Mouse (Mus musculus) megakaryocyte, embryonic 14.5 days (primary cell): ENCODE data around the gene Engase. TPM values are rescaled to one million over a fixed set of nuclear protein-coding genes. Genes with fewer than 3 reads are reported as not detected.

Source experiments
- H3K27me3 ChIP-seq: replicated peaks from 2 replicates; pipeline ENCODE3; 2012; ENCODE audit warnings: inconsistent platforms
- H3K36me3 ChIP-seq: replicated peaks from 2 replicates; pipeline ENCODE3; 2012; ENCODE audit warnings: low read length, inconsistent platforms, mixed read lengths
- H3K4me1 ChIP-seq: 2 replicates; pipeline ENCODE4 v1.6.1; 2012; ENCODE audit warnings: inconsistent platforms
- H3K4me3 ChIP-seq: replicated peaks from 2 replicates; pipeline ENCODE3; 2012; ENCODE audit warnings: moderate library complexity, mild to moderate bottlenecking, inconsistent platforms
- H3K9me3 ChIP-seq: 2 replicates; pipeline ENCODE4 v1.6.1; 2012; ENCODE audit warnings: inconsistent platforms
- FLI1 ChIP-seq: IDR thresholded peaks from 2 replicates; pipeline ENCODE4 v1.6.1; 2012; ENCODE audit warnings: low read length, inconsistent platforms, mixed read lengths
- GATA1 ChIP-seq: IDR thresholded peaks from 3 replicates; pipeline ENCODE4 v1.6.1; 2012; ENCODE audit warnings: mixed read lengths, low read length, inconsistent platforms, borderline replicate concordance
- polyA plus RNA-seq: library from polyadenylated mRNA; stranded (reverse); fragments of >175 nt; gene quantifications from 2 replicates; pipeline ENCODE4 v1.2.3, GENCODE M21; 2012; ENCODE audit warnings: low replicate concordance; ENCODE audit not compliant: insufficient read depth

Gene Engase
- polyA plus RNA-seq, 1 experiment = 72.2 TPM

DNA sequence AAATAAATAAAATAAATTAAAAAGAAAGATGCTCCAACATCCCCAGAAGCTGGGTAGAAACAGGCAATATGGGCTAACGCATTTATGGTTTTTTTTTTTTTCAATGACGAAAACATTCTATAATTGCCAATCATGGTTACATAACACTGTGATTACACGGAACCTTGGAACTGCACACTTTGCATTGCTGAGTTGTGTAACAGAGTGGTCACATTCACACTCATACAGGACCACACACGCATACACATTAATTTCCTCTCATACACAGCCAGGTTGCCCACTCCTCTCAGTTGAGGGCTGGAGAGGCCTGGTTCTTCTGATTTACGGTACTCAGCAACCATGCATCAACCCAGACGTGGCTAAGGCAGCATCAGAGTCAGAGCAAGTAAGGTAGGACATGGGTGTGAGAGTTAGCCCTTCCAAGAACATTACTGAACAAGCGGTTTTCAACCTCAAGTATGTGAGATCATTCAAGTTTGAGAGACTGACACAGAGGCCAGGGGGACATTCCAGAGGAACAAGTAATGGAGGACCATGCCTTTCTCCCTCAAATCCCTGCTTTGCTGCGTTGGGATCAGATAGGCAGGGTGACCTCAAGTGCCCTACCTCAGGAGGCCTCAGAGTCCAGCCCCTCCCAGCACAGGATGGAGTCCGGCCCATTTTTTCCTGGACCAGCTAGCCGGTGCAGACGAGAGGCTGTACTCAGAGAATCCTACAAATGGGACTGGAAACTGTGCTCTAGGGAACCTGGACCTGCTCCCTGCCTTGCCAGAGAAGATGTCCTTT is 22.6 kb upstream of the Engase start:
- H3K4me3 ChIP-seq = no peak overlapping the region
- peaks cover 12% of the 10 kb centered on the region for H3K27me3 ChIP-seq
- no peaks in the 10 kb centered on the region for H3K36me3 ChIP-seq
- TF ChIP-seq FLI1 (no peak), GATA1 (no peak)
- 0 out of 2 replicates have a peak, but pooled peaks cover 4% of the 10 kb centered on the region for H3K9me3 ChIP-seq
- peaks cover 67% of the 10 kb centered on the region for H3K4me1 ChIP-seq

DNA sequence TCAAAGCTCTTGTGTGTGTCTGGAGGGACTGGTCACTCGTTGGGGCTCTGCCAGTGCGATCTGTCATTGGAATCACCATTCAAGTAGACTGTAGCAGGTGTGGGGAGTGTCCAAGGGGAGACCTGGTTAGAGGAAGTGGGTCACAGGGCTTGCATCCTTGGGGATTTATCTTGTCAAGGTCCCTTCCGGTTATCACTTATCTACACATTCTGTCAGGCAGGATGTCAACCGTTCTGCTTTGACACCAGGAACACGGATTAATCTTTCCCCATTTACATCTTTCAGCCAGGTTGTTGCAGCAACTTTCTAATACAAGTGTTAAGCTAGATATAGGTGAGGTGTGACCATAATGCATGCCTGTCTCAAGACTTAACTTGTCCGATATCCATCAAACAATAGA is 20.8 kb upstream of the Engase start:
- TF ChIP-seq FLI1 (no peak), GATA1 (no peak)
- H3K4me3 ChIP-seq = no peak overlapping the region
- H3K36me3 ChIP-seq = no peaks in the 10 kb centered on the region
- peaks cover 9% of the 10 kb centered on the region; the same call in 1 of the 2 replicates for H3K9me3 ChIP-seq
- peaks cover 9% of the 10 kb centered on the region for H3K27me3 ChIP-seq
- peaks cover 60% of the 10 kb centered on the region for H3K4me1 ChIP-seq

DNA sequence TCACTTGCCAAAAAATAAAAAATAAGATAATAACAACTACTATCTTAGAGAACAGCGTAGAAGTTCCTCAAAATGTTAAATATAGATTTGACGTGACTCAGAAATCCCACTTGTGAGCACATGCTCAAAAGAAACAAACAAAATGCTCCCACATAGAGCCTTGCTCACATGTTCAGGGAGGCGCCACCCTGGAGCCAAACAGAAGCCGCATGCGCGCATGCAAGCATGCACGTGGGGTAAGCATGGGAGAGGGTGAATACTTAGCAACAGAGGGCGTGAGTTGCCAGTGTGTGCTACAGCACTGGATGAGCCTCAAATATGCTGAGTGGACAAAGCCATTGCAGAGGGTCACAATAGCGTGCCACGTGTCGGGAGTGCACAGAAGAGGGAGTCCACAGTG is 19.7 kb upstream of the Engase start:
- peak overlapping the region; percentile 15 for H3K4me3 ChIP-seq
- peaks cover 59% of the 10 kb centered on the region for H3K4me1 ChIP-seq
- peaks cover 6% of the 10 kb centered on the region for H3K27me3 ChIP-seq
- peaks cover 12% of the 10 kb centered on the region; the same call in 1 of the 2 replicates for H3K9me3 ChIP-seq
- H3K36me3 ChIP-seq = no peaks in the 10 kb centered on the region
- TF ChIP-seq FLI1 (no peak), GATA1 (no peak)

DNA sequence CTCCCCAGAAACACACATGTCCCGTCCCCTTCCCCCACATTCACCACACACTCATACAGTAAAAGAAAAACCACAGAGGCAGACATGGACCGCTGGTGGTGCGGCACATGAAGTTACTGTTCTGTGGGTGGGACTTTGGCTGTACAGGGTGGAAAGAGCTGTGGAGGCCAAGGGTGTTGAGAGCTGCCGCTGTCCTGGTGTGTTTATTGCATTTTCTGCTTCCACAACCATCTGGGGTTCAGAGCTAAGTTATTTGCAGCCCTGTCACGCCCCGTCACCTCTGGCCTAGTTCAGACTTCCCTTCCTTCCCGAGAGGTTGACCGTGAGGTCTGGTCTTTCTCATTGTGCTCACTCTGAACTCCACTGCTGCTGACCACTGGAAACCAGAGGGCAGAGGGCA is 17.6 kb upstream of the Engase start:
- Histone ChIP-seq H3K9me3 (peaks cover 8% of the 10 kb centered on the region; the same call in 1 of the 2 replicates), H3K27me3 (peaks cover 6% of the 10 kb centered on the region), H3K36me3 (no peaks in the 10 kb centered on the region), H3K4me3 (peak overlapping the region; percentile 86), H3K4me1 (peaks cover 71% of the 10 kb centered on the region)
- TF ChIP-seq GATA1 (no peak), FLI1 (no peak)

DNA sequence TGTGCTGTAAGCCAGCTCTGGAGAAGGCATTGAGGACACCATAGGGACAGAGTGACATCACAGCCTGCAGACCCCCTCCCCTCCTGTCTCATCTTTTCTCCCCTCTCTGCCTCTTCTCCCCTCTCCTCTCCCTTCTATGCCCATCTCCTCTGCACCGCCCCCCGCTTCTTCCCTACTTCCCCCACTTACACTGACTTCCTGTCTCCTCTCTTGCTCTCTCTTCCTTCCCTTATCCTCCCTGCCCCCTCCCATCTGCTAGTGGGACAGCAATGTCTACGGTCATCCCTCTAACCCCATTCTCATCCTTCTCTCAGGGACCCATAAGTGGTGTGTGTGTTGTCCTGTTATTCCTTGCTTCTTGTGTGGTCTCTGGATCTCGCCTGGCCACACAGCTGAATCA is 17.1 kb upstream of the Engase start:
- H3K36me3 ChIP-seq = no peaks in the 10 kb centered on the region
- H3K9me3 ChIP-seq = peaks cover 8% of the 10 kb centered on the region; the same call in 1 of the 2 replicates
- H3K4me1 ChIP-seq = peaks cover 72% of the 10 kb centered on the region
- H3K27me3 ChIP-seq = peaks cover 4% of the 10 kb centered on the region
- peak overlapping the region; percentile 86 for H3K4me3 ChIP-seq
- TF ChIP-seq GATA1 (no peak), FLI1 (no peak)

DNA sequence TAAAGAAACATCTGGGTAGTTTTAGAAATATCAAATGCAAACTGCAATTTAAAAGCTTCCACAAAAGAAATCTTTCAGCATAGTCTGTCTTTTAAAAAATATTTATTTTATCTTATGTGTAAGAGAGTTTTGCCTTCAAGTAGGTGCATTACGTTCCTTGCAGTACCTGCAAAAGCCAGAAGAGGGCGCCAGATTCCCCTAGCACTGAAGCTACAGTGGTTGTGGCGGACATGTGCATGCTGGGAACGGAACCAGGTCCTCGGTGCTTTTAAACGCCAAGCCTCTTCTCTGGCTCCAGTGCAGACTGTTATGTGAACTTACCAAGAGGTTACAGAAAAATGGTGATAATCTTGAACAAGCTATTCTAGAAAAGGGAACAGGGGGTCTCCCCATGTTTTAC is 16.3 kb upstream of the Engase start:
- TF ChIP-seq FLI1 = no peak
- no peak for TF ChIP-seq GATA1
- Histone ChIP-seq H3K4me1 (peaks cover 74% of the 10 kb centered on the region), H3K27me3 (peaks cover 4% of the 10 kb centered on the region), H3K4me3 (no peak overlapping the region), H3K9me3 (peaks cover 8% of the 10 kb centered on the region; the same call in 1 of the 2 replicates), H3K36me3 (no peaks in the 10 kb centered on the region)

DNA sequence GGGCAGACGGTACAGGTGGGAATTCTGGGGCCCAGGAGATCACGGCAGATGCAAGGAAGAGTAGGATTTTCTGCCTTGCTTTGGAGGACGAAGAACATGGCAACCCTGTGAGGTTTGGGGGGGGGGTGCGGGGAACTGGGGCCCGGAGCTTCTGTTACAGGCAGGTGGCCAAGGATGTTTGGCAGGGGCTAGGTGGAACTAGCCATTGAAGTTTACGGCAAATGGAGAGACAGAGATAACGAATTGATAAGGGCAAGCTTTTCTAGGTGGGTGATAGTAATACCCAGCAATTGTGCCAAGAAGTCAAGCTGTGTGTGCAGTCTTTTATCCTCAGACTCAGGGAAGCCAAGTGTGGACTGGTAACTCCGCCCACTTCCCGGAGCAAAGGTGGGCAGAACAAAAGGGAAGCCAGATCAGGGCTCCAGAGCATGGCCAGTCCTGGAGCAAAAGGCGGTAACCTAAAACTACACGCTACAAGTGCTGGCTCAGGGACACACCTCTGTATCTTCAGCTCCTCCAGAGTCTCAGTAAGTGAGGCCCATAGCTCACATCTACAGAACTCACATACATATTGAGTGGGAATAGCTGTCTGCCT is 9.1 kb upstream of the Engase start:
- Histone ChIP-seq H3K27me3 (no peaks in the 10 kb centered on the region), H3K4me1 (peaks cover 66% of the 10 kb centered on the region), H3K36me3 (no peaks in the 10 kb centered on the region), H3K4me3 (no peak overlapping the region), H3K9me3 (no peaks in the 10 kb centered on the region)
- TF ChIP-seq GATA1 (no peak), FLI1 (no peak)

DNA sequence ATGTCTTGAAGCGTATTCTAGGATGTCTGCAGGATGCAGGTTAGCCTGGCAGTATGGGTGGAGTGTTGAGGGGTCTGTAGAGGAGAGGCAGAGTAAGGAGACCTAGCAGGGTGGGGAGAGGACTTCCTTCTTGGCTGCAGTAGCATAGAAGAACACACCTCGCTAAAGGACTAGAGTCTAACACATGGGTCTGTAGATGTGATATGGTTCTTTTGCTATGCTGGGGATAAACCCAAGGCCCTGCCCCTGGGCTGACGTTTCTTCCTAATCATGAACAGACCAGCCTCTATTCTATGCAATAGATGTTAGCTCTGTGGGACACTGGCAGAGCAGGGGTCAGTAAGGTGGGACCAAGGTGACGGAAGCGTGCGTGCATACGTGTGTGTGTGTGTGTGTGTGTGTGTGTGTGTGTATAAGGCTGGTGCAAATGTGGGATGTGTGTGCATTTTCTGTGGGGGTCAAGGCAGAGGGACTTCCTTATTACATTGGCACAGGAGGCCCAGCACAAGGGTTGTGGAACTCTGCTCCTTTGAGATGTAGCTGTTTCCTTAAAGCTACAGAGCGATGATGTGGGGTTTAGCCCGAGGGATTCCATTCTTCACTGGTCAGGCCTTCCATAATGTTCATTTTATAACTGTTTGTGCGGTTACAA is 7.0 kb upstream of the Engase start:
- H3K4me3 ChIP-seq = peak overlapping the region; percentile 81
- peaks cover 63% of the 10 kb centered on the region for H3K4me1 ChIP-seq
- H3K36me3 ChIP-seq = no peaks in the 10 kb centered on the region
- no peaks in the 10 kb centered on the region for H3K27me3 ChIP-seq
- TF ChIP-seq FLI1 (no peak), GATA1 (no peak)
- no peaks in the 10 kb centered on the region for H3K9me3 ChIP-seq

DNA sequence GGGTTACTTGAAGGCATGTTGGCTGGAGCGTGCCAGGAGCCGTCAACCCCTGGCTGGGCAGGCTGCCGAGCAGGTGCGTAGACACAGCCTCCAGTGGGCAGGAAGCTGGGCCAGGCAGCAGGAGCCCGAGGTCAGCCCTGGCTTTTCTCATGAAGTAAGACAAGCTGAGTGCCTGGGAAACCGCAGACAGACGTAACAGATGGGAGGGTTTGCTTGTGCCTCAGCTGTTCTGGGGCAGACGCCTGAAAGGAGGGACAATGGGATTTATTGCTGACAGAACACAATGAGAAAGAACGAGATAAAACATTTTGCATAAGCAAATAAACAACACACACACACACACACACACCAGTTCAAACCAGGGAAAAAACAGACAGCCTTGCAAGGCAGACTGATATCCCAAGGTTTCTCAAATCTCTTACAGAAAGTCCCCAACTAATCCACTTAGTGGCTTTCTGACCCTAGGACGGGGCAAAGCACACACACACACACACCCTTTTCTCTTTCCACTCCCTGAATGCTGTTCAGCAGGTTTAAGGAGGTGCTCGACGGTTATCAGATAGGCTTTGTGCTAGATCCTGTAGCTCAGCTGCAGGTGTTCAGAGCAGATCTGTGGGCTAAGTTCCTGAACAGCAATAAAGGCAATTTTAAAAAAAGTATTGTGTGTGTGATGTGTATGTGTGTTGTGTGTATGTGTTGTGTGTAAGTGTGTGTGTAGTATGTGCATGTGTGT is 6.2 kb upstream of the Engase start:
- no peak for TF ChIP-seq FLI1
- TF ChIP-seq GATA1 = no peak
- H3K4me3 ChIP-seq = peak overlapping the region; percentile 81
- no peaks in the 10 kb centered on the region for H3K9me3 ChIP-seq
- H3K27me3 ChIP-seq = no peaks in the 10 kb centered on the region
- no peaks in the 10 kb centered on the region for H3K36me3 ChIP-seq
- peaks cover 68% of the 10 kb centered on the region for H3K4me1 ChIP-seq
